Mouse (Mus musculus): ENCODE measurements around the gene Mrpl44. TPM values are rescaled to one million over a fixed set of nuclear protein-coding genes. Genes with fewer than 3 reads are reported as not detected.
A peak's percentile ranks its signal among the peaks of the same experiment; 100 is the strongest.

Gene Mrpl44
- total RNA-seq, 2 experiments from 2014 or later, result 69.9 to 70.4 TPM

- intact Hi-C loops (cut with DNase I), result loop anchor here (5.0 kb wide), 1 partner anchor 1104 kb away; the partner anchor contains the start of genes Acsl3 and Utp14b
- peak; percentile 68 for DNase-seq (ENCODE audit: low spot score)
Observed at GRCm38 (mm10) chr1:79761106-79761916, 14.5 kb upstream of the Mrpl44 start.

- DNase-seq (ENCODE audit: low spot score), result no peak
- intact Hi-C loops (cut with DNase I), result loop anchor here (5.0 kb wide), 1 partner anchor 1105 kb away; the partner anchor contains the start of genes Acsl3 and Utp14b
Observed at GRCm38 (mm10) chr1:79761917-79762271, 13.9 kb upstream of the Mrpl44 start.

GRCm38 (mm10) chr1:79762282-79763250 lies 13.3 kb upstream of the Mrpl44 start:
- intact Hi-C loops (cut with DNase I), result loop anchor here (1.0 to 5.0 kb wide), 2 partner anchors 11 to 1105 kb away; partner anchors contain the start of genes Acsl3 and Utp14b
- DNase-seq (ENCODE audit: low spot score), result no peak

GRCm38 (mm10) chr1:79764031-79764430 lies 11.8 kb upstream of the Mrpl44 start:
- no peak for DNase-seq (ENCODE audit: low spot score)
- intact Hi-C loops (cut with DNase I), result loop anchor here (5.0 kb wide), 1 partner anchor 1107 kb away; the partner anchor contains the start of genes Acsl3 and Utp14b

GRCm38 (mm10) chr1:79764483-79764882 lies 11.3 kb upstream of the Mrpl44 start:
- no peak for DNase-seq (ENCODE audit: low spot score)
- intact Hi-C loops (cut with DNase I), result loop anchor here (5.0 kb wide), 1 partner anchor 1107 kb away; the partner anchor contains the start of genes Acsl3 and Utp14b

GRCm38 (mm10) chr1:79768231-79768630 lies 7.6 kb upstream of the Mrpl44 start:
- intact Hi-C loops (cut with DNase I), result no loop called here
- DNase-seq (ENCODE audit: low spot score), result no peak

- intact Hi-C loops (cut with DNase I), result no loop called here
- no peak for DNase-seq (ENCODE audit: low spot score)
Observed at GRCm38 (mm10) chr1:79774164-79774780, 1.5 kb upstream of the Mrpl44 start.

- intact Hi-C loops (cut with DNase I), result no loop called here
- DNase-seq (ENCODE audit: low spot score), result no peak
Observed at GRCm38 (mm10) chr1:79778011-79778410, 2.2 kb downstream of the Mrpl44 start.

- intact Hi-C loops (cut with DNase I), result loop anchor here (5.0 to 10.0 kb wide), 2 partner anchors 80 to 732 kb away; no protein-coding TSS in a partner anchor
- no peak for DNase-seq (ENCODE audit: low spot score)
Observed at GRCm38 (mm10) chr1:79782433-79782832, 6.6 kb downstream of the Mrpl44 start.

- DNase-seq (ENCODE audit: low spot score), result no peak
Observed at GRCm38 (mm10) chr1:79786267-79786927, 10.6 kb downstream of the Mrpl44 start.

GRCm38 (mm10) chr1:79797084-79797483 lies 21.3 kb downstream of the Mrpl44 start:
- no peak for DNase-seq (ENCODE audit: low spot score)
- intact Hi-C loops (cut with DNase I), result no loop called here

More at GRCm38 (mm10) chr1:79786267-79786927, 10.6 kb downstream of the Mrpl44 start:
- intact Hi-C loops (cut with DNase I), result loop anchor here (2.0 to 10.0 kb wide), 3 partner anchors 211 to 728 kb away; no protein-coding TSS in a partner anchor

GRCm38 (mm10) chr1:79802858-79803427 lies 27.1 kb downstream of the Mrpl44 start:
- no peak for DNase-seq (ENCODE audit: low spot score)
- intact Hi-C loops (cut with DNase I), result no loop called here

GRCm38 (mm10) chr1:79803614-79804013 lies 27.8 kb downstream of the Mrpl44 start:
- intact Hi-C loops (cut with DNase I), result no loop called here
- no peak for DNase-seq (ENCODE audit: low spot score)

GRCm38 (mm10) chr1:79806865-79807264 lies 31.0 kb downstream of the Mrpl44 start:
- no peak for DNase-seq (ENCODE audit: low spot score)
- intact Hi-C loops (cut with DNase I), result no loop called here

- intact Hi-C loops (cut with DNase I), result no loop called here
- no peak for DNase-seq (ENCODE audit: low spot score)
Observed at GRCm38 (mm10) chr1:79809447-79809846, 33.6 kb downstream of the Mrpl44 start.

GRCm38 (mm10) chr1:79815446-79815845 lies 39.6 kb downstream of the Mrpl44 start:
- DNase-seq (ENCODE audit: low spot score), result no peak
- intact Hi-C loops (cut with DNase I), result no loop called here

- intact Hi-C loops (cut with DNase I), result no loop called here
- no peak for DNase-seq (ENCODE audit: low spot score)
Observed at GRCm38 (mm10) chr1:79819296-79819879, 43.6 kb downstream of the Mrpl44 start.

- peak; percentile 49 for DNase-seq (ENCODE audit: low spot score)
- intact Hi-C loops (cut with DNase I), result no loop called here
Observed at GRCm38 (mm10) chr1:79822806-79823525, 47.1 kb downstream of the Mrpl44 start.

Data from heart, postnatal 25 days (tissue).